Mouse (Mus musculus) limb, embryonic 15.5 days (tissue): Measurements from ENCODE around the gene Nfia. TPM values are rescaled to one million over a fixed set of nuclear protein-coding genes. Genes with fewer than 3 reads are reported as not detected.

Source experiments
- ATAC-seq: fragments of 200-750 bp; cut with Nextera tagmentation; 2 replicates; pipeline ENCODE4 v1.8.0; 2017; ENCODE audit warnings: low read depth, moderate TSS enrichment; ENCODE audit not compliant: insufficient number of reproducible peaks, low FRiP score, low TSS enrichment
- H3K27ac ChIP-seq: fragments of 300-500 bp; sonication (generic); 2 replicates; pipeline ENCODE4 v1.5.1; 2015; ENCODE audit warnings: moderate library complexity, mild to moderate bottlenecking, inconsistent platforms
- H3K27me3 ChIP-seq: fragments of 300-500 bp; sonication (generic); 2 replicates; pipeline ENCODE4 v1.6.1; 2015; ENCODE audit warnings: inconsistent platforms
- H3K36me3 ChIP-seq: fragments of 300-500 bp; sonication (generic); 2 replicates; pipeline ENCODE4 v1.6.1; 2015; ENCODE audit warnings: inconsistent platforms
- H3K4me1 ChIP-seq: fragments of 300-500 bp; sonication (generic); 2 replicates; pipeline ENCODE4 v1.6.1; 2015; ENCODE audit warnings: inconsistent platforms
- H3K4me2 ChIP-seq: fragments of 300-500 bp; sonication (generic); 2 replicates; pipeline ENCODE4 v1.6.1; 2015; ENCODE audit warnings: mild to moderate bottlenecking, inconsistent platforms
- H3K4me3 ChIP-seq: fragments of 300-500 bp; sonication (generic); 2 replicates; pipeline ENCODE4 v1.5.1; 2015; ENCODE audit warnings: mild to moderate bottlenecking, inconsistent platforms
- H3K9ac ChIP-seq: fragments of 300-500 bp; sonication (generic); 2 replicates; pipeline ENCODE4 v1.6.1; 2015; ENCODE audit warnings: inconsistent platforms
- H3K9me3 ChIP-seq: fragments of 300-500 bp; sonication (generic); 2 replicates; pipeline ENCODE4 v1.6.1; 2016; ENCODE audit warnings: inconsistent platforms
- WGBS: fragments of 180-500 bp; shearing (Covaris S2); methylation state at CpG from one replicate; pipeline ENCODE4 v1.1.7; 2015; 5-methylcytosine and 5-hydroxymethylcytosine counted together
- polyA plus RNA-seq: library from polyadenylated mRNA; unstranded; fragments of >200 nt; fragmentation: Nextera tagmentation; extraction: Ambion mirVana; gene quantifications from 2 replicates; pipeline ENCODE4 v1.2.1, GENCODE M21; 2015

The Nfia gene
- polyA plus RNA-seq, 1 experiment from 2014 or later: 64.9 TPM

DNA sequence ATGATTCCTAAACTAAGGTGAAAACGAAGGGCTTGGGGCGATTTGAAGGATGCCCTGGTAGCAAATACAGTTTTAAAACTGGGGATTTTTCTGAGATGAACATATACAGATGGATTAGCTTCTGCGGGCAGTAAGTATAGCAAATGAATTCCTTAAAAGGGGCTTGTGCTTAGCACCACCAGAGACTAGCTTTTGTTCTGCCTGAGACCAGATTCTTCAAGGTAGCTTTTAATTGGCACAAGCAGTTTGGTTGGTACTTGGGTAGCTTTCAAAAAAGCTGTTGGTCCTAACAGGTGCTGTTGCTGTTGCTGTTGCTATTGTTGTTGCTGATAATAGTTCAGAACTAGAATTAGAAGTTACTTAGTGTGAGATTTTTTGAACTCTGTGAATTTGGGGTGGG lies 152.3 kb downstream of the Nfia start:
- 0 out of 2 replicates have a peak overlapping the region, but pooled peaks have one; percentile 22 for H3K27ac ChIP-seq
- H3K27me3 ChIP-seq: no peaks in the 10 kb centered on the region
- no peak for ATAC-seq
- peaks cover 45% of the 10 kb centered on the region for H3K4me1 ChIP-seq
- H3K36me3 ChIP-seq: no peaks in the 10 kb centered on the region
- no peak overlapping the region for H3K4me2 ChIP-seq
- H3K9me3 ChIP-seq: no peaks in the 10 kb centered on the region
- no peak overlapping the region for H3K9ac ChIP-seq
- 68% methylated on average over 3 of the region's 3 CpGs for WGBS
- H3K4me3 ChIP-seq: no peak overlapping the region

DNA sequence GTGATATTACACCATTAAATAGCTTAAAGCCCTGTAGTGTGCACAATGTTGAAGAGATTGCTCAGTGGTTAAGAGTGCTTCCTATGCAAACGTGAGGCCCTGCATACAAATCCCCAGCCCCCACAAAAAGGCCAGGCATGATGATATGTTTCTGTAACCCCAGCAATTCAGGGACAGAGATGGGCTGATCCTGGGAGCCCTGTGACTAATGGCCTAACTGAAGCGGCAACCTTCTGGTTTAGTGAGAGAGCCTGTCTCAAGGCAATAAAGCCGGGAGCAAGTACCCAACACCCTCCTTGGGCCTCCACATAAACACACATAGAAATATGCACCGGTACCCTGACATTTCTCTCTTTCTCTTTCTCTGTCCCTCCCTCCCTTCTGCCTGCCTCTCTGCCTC lies 153.1 kb downstream of the Nfia start:
- ATAC-seq: no peak
- Histone ChIP-seq H3K4me3 (no peak overlapping the region), H3K4me2 (no peak overlapping the region), H3K4me1 (peaks cover 39% of the 10 kb centered on the region), H3K27me3 (no peaks in the 10 kb centered on the region), H3K9me3 (no peaks in the 10 kb centered on the region), H3K9ac (no peak overlapping the region), H3K27ac (no peak overlapping the region), H3K36me3 (no peaks in the 10 kb centered on the region)
- 35% methylated on average over 4 of the region's 4 CpGs for WGBS

DNA sequence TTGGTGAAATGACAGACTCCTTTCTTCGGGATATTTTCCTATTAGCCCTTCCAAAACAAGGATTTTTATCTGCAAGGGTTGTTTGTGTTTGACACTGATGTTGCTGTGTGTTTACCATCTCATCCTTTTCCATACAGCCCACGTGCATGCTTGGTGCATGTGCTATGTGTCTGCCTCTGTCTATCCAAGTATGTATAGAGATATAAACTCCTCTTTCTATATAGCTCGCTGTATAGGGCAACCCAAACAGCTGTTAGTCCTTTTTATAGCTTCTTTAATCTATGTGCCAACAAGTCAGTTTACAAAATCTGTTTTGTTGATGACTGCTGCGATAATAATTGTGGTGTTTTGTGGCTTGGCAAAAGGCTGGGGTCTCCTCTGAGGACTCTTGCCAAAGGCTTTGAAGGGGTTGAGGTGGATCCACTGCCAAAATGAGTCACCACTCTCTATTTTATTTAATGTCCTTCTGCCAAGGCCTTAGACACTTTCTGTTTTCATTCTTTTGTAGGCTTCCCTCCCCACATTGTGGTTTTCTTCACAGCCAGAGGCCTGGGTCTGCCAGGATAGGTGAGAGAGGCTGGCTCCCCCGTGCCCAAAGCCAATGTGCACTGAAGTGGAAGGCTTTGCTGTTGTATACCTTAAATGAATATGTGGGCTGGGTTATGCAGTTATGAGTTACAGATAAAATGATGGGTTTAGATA lies 154.2 kb downstream of the Nfia start:
- H3K27ac ChIP-seq: peak overlapping the region; percentile 38
- H3K9me3 ChIP-seq: no peaks in the 10 kb centered on the region
- H3K4me2 ChIP-seq: no peak overlapping the region
- H3K4me1 ChIP-seq: peaks cover 37% of the 10 kb centered on the region
- H3K9ac ChIP-seq: no peak overlapping the region
- H3K4me3 ChIP-seq: no peak overlapping the region
- 37% methylated on average over 5 of the region's 5 CpGs for WGBS
- H3K27me3 ChIP-seq: no peaks in the 10 kb centered on the region
- no peaks in the 10 kb centered on the region for H3K36me3 ChIP-seq
- no peak for ATAC-seq

DNA sequence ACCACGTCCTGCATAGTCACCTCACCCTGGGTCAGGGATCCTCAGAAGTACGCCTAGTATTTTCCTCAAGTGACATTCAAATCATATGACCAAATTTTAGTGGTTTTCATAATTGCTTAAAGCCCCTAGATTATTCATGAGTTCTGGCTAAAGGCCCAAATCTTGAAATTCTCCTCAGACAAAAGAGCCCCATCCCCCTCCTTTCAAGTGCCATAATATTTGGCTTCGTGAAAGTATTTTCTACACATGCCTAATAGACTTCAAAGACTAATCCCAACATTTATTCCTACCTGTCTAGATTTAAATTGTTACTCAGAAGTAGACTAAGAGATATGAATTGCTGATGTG lies 154.7 kb downstream of the Nfia start:
- Histone ChIP-seq H3K27me3 (no peaks in the 10 kb centered on the region), H3K9ac (no peak overlapping the region), H3K27ac (no peak overlapping the region), H3K4me2 (no peak overlapping the region), H3K9me3 (no peaks in the 10 kb centered on the region), H3K4me3 (no peak overlapping the region), H3K36me3 (no peaks in the 10 kb centered on the region), H3K4me1 (peaks cover 37% of the 10 kb centered on the region)
- 48% methylated on average over 3 of the region's 3 CpGs for WGBS
- ATAC-seq: no peak

DNA sequence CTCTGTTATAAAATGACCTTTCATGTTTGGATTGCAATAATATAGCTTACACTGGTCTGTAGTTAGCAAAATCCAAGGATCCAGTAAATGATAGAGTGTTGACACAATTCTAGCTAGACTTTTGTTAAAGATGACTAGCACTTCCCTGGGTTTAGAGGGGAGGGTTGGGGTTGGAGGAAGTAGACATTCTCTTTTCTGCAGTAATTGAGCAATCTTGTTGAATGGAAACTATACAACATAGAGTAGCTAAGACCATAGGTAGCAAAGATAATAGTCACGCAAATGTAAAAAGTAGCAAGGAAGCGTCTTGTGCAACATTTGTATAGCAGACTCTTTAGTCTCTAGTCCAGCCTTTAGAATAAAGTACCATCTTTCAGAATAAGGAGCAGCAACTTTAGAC lies 163.8 kb downstream of the Nfia start:
- Histone ChIP-seq H3K27ac (no peak overlapping the region), H3K9ac (no peak overlapping the region), H3K36me3 (no peaks in the 10 kb centered on the region), H3K4me1 (peaks cover 34% of the 10 kb centered on the region), H3K4me2 (no peak overlapping the region), H3K27me3 (no peaks in the 10 kb centered on the region), H3K9me3 (no peaks in the 10 kb centered on the region), H3K4me3 (no peak overlapping the region)
- no peak for ATAC-seq
- 81% methylated on average over 2 of the region's 2 CpGs for WGBS

DNA sequence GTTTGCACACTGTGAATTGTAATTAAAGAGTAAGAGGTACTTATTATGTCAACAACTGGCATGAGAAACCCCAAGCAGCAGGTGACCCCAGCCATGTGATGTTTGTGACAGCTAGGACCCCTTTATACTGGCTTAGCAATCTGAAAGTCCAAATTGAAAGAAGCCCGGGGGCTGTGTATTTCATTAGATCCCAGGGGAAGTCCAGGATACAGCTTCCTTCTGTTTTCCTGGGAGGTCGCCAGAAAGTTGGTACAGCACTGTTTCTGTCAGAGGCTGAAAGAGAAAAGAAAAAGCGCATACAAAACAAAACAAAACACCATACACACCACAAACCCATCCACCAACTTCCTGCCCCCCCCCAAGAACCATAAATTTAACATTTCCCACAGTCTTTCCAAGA lies 164.4 kb downstream of the Nfia start:
- Histone ChIP-seq H3K4me3 (no peak overlapping the region), H3K27ac (no peak overlapping the region), H3K4me1 (peaks cover 38% of the 10 kb centered on the region), H3K9me3 (no peaks in the 10 kb centered on the region), H3K36me3 (no peaks in the 10 kb centered on the region), H3K9ac (no peak overlapping the region), H3K27me3 (no peaks in the 10 kb centered on the region), H3K4me2 (no peak overlapping the region)
- no peak for ATAC-seq
- WGBS: 40% methylated on average over 3 of the region's 3 CpGs

DNA sequence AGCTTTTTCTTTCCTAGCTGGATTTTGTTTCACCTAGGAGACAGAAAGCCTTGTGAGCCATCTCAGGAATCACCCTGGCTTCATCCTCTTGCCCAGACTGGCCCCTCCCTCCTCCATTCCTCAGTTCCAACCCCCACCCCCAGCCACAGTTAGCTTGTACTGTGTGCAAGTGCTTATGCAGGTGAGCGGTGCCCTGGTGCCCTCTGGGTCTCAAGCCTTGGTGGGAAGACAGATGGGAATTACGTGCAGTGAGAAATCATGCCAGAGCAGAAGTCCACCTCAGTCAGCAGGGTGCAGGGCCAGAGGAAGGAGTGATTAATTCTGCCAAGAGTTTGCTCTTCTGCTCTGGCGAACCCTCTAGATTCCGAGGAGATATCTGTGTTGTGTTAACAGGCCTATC lies 167.0 kb downstream of the Nfia start:
- Histone ChIP-seq H3K4me3 (no peak overlapping the region), H3K9me3 (no peaks in the 10 kb centered on the region), H3K4me1 (peaks cover 41% of the 10 kb centered on the region), H3K27me3 (no peaks in the 10 kb centered on the region), H3K27ac (no peak overlapping the region), H3K4me2 (no peak overlapping the region), H3K36me3 (no peaks in the 10 kb centered on the region), H3K9ac (no peak overlapping the region)
- WGBS: 56% methylated on average over 4 of the region's 4 CpGs
- no peak for ATAC-seq

DNA sequence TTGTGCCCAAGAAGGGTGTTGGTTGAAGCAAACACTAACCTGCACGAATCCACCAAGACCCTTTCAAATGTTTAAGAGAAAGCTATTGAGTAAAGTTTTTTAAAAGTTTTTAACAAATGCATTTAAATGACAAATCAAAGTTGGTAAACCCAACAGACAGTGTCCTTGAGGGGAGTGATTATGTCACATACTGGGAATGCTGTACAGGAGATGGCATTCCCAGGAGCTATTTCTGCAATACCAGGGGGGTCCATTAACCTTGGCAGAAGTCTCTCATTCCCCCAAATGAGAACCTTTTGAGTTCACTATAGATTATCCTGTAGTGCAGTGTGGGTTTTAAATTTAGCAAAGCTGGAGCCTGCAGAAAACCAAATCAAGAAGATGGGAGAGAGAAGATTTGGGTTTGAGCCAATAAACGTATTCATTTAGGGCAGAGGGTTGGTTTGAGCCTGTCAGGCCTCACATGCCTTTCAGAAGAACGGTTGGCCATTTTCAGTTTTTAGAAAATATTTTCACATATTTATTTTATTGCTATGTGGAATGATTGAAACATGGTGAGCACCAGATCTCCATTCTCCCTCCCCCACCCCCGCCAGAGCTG lies 167.5 kb downstream of the Nfia start:
- Histone ChIP-seq H3K9ac (no peak overlapping the region), H3K27ac (no peak overlapping the region), H3K4me3 (no peak overlapping the region), H3K27me3 (no peaks in the 10 kb centered on the region), H3K9me3 (no peaks in the 10 kb centered on the region), H3K4me1 (peaks cover 38% of the 10 kb centered on the region), H3K4me2 (no peak overlapping the region), H3K36me3 (no peaks in the 10 kb centered on the region)
- WGBS: 61% methylated on average over 4 of the region's 4 CpGs
- ATAC-seq: no peak

DNA sequence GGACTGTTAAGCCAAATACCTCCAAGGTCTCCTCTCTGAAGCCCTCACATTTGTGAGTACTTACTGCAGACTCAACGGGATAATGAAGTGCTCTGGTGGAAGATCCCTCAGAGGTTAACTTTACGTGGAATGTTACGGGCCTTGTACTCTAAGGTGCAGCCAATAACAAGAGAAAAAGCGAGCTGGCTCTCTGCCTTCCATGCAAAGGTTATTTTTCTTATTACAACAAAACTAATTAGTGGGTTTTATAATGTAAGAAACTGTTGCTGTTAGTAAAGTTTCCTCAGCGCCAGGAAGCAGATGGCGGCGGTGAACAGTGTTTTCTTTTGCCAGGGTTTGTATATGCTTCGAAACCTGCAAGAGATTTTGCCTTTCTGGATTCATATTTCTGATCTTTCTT lies 169.1 kb downstream of the Nfia start:
- Histone ChIP-seq H3K4me3 (no peak overlapping the region), H3K9ac (no peak overlapping the region), H3K9me3 (no peaks in the 10 kb centered on the region), H3K4me2 (no peak overlapping the region), H3K36me3 (no peaks in the 10 kb centered on the region), H3K4me1 (peaks cover 29% of the 10 kb centered on the region), H3K27me3 (no peaks in the 10 kb centered on the region), H3K27ac (peak overlapping the region; percentile 72)
- WGBS: 39% methylated on average over 8 of the region's 8 CpGs
- ATAC-seq: no peak

DNA sequence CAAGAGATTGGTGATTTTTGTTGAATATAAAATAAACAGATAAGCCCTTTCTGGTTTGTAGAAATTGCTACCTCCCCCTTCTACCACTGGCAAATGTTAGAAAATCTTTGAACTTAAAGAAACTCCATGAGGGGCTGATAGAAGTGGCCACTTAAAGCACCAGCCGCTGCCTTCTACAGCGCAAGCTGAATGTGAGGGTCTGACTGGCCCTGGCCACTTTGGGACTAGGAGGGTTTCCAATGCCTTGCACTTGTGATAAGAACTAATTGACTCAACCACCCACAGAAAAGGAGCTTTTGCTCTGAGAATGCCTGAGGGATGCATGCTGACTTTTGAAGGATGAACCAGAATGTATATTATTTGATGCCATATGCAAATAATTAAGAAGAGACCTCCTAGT lies 171.8 kb downstream of the Nfia start:
- H3K36me3 ChIP-seq: no peaks in the 10 kb centered on the region

DNA sequence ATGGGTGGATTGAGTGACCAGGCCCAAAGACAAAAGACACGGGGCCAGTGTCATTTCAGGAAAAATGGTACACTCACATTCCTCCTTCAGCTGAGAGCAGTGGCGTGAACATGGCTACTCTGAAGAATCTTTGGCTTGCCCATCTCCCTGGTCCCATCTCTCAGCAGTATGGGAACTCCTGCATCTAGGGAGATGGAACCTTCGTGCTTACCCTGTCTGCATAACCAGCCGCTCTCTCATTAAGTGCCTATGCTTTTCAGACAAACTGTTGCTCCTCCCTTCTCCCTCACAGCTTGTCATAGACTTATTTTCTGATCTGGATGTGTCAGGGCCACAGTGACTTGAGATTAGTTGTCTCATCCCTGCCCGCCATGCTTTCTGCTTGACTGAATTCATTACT lies 174.9 kb downstream of the Nfia start:
- WGBS: 90% methylated on average over 5 of the region's 5 CpGs
- H3K4me3 ChIP-seq: no peak overlapping the region

More for the DNA sequence above, 171.8 kb downstream of the Nfia start:
- Histone ChIP-seq H3K9ac (no peak overlapping the region), H3K4me1 (peaks cover 20% of the 10 kb centered on the region), H3K4me2 (no peak overlapping the region), H3K9me3 (no peaks in the 10 kb centered on the region), H3K4me3 (no peak overlapping the region), H3K27ac (no peak overlapping the region), H3K27me3 (no peaks in the 10 kb centered on the region)
- 76% methylated on average over 2 of the region's 2 CpGs for WGBS
- no peak for ATAC-seq

DNA sequence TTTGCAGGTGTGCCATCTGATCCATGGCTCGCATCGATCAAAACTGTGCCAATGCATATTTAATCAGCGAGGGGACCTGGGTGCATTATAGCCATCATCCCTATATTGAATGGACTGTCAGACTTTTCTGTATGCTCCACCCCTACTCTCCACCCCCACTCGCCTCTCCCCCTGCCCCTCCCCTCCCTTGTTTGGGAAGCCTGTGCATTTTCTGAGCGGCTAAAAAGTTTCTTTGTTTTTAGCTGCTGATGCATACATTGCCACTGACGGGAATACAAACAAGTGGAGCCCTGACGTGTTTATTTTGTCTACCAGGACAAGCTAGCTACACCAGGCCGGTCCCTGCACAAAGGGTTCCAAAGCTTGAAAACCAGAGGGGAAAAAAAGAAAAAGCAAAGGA lies 175.7 kb downstream of the Nfia start:
- 69% methylated on average over 8 of the region's 8 CpGs for WGBS
- Histone ChIP-seq H3K9ac (no peak overlapping the region), H3K4me3 (no peak overlapping the region), H3K27ac (no peak overlapping the region), H3K27me3 (no peaks in the 10 kb centered on the region), H3K9me3 (no peaks in the 10 kb centered on the region), H3K4me2 (no peak overlapping the region), H3K36me3 (no peaks in the 10 kb centered on the region), H3K4me1 (peaks cover 9% of the 10 kb centered on the region)
- ATAC-seq: no peak

More for the DNA sequence above, 174.9 kb downstream of the Nfia start:
- no peak overlapping the region for H3K4me2 ChIP-seq
- no peak for ATAC-seq
- H3K9me3 ChIP-seq: no peaks in the 10 kb centered on the region
- no peak overlapping the region for H3K9ac ChIP-seq
- H3K27me3 ChIP-seq: no peaks in the 10 kb centered on the region
- H3K36me3 ChIP-seq: no peaks in the 10 kb centered on the region
- peaks cover 7% of the 10 kb centered on the region for H3K4me1 ChIP-seq
- no peak overlapping the region for H3K27ac ChIP-seq
